Mouse (Mus musculus) heart, embryonic 16.5 days (tissue): ENCODE data around the gene Zmat1. TPM values are rescaled to one million over a fixed set of nuclear protein-coding genes. Genes with fewer than 3 reads are reported as not detected.
"Not testable (repeated sequence)": the region's sequence is repeated elsewhere in the genome, so short reads cannot be mapped to it uniquely, and the experiment has no call there.

Experiments used
- ATAC-seq: fragments of 200-750 bp; cut with Nextera tagmentation; replicated peaks from 2 replicates; pipeline ENCODE4 v1.8.0; 2017; ENCODE audit warnings: moderate number of reproducible peaks; ENCODE audit not compliant: insufficient read depth, low FRiP score; ENCODE audit errors: extremely low read depth
- H3K27ac ChIP-seq: fragments of 300-500 bp; sonication (generic); 2 replicates; pipeline ENCODE4 v1.5.1; 2014; ENCODE audit warnings: mild to moderate bottlenecking, low read length, control low read depth, moderate library complexity
- H3K27me3 ChIP-seq: fragments of 300-500 bp; sonication (generic); 2 replicates; pipeline ENCODE4 v1.6.1; 2014; ENCODE audit warnings: low read length, mixed read lengths; ENCODE audit not compliant: control insufficient read depth, insufficient read depth
- H3K36me3 ChIP-seq: fragments of 300-500 bp; sonication (generic); 2 replicates; pipeline ENCODE4 v1.6.1; 2014; ENCODE audit not compliant: control insufficient read depth, insufficient read depth
- H3K4me1 ChIP-seq: fragments of 300-500 bp; sonication (generic); 2 replicates; pipeline ENCODE4 v1.6.1; 2014; ENCODE audit warnings: low read length, mixed read lengths; ENCODE audit not compliant: control insufficient read depth, insufficient read depth
- H3K4me2 ChIP-seq: fragments of 300-500 bp; sonication (generic); 2 replicates; pipeline ENCODE4 v1.6.1; 2014; ENCODE audit warnings: low read depth, mild to moderate bottlenecking, control low read depth, low read length
- H3K4me3 ChIP-seq: fragments of 300-500 bp; sonication (generic); 2 replicates; pipeline ENCODE4 v1.5.1; 2014; ENCODE audit warnings: mild to moderate bottlenecking, control low read depth, low read length
- H3K9ac ChIP-seq: fragments of 300-500 bp; sonication (generic); 2 replicates; pipeline ENCODE4 v1.6.1; 2014; ENCODE audit warnings: low read length, control low read depth
- H3K9me3 ChIP-seq: fragments of 300-500 bp; sonication (generic); replicated peaks from 2 replicates; pipeline ENCODE4 v1.6.1; 2016; ENCODE audit warnings: low read length; ENCODE audit not compliant: control insufficient read depth
- WGBS: fragments of 180-500 bp; shearing (Covaris S2); extraction: QIAGEN DNeasy Blood & Tissue Kit; methylation state at CpG from one replicate; pipeline ENCODE4 v1.1.7; 2014; 5-methylcytosine and 5-hydroxymethylcytosine counted together
- polyA plus RNA-seq: library from polyadenylated mRNA; unstranded; fragments of >200 nt; fragmentation: Nextera tagmentation; extraction: Ambion mirVana; gene quantifications from 2 replicates; pipeline ENCODE4 v1.2.1, GENCODE M21; 2015

Zmat1 gene
- 8.4 and 10.5 TPM in 2 replicates for polyA plus RNA-seq

DNA sequence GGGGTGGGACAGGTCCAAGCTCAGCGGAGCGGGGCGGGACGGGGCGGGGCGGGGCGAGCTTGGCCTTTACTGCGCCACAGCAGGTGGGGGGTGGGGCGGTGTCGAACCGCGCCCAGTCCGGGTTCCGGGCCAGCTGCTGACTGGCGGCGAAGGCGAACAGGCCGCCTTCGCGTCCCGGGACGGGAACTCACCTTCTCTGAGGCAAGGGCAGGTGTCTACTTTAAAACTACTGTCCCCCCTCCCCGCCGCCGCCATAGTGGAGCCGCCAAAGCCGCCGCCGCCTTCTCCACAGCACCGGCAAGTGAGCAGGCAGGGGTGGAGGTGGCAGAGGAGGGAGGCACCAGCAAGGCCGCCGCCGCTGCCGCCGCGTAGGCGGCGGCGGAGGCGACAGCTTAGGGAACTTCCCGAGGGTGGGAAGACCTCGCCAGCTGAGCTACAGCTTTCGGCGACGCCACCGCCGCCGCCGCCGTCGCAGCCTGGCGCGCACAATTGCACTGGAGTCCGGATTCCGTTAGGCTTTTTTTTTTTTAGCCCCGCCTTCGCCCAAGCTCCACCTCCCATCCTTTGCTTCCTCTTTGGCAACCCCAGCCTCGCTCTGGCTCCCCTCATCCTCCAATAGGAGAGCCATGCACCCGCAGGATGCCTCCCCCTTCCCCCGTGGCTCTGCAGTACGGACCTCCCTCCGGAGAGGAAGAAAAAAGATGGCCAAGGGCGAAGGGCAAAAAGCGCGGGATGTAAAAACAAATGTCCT is at the start of gene Zmat1:
TSS of gene Zmat1 (minus strand) at position 490 of the 751 bp plus-strand sequence.
- peak within 1 kb of the TSS; percentile 66 for H3K4me2 ChIP-seq
- 10% methylated on average over 50 of the region's 65 CpGs for WGBS
- H3K9ac ChIP-seq, result peak within 1 kb of the TSS; percentile 92
- peak; percentile 99 for ATAC-seq
- no peaks in the 10 kb centered on the region for H3K36me3 ChIP-seq
- H3K27me3 ChIP-seq, result no peaks in the 10 kb centered on the region
- peak within 1 kb of the TSS; percentile 96 for H3K27ac ChIP-seq
- H3K9me3 ChIP-seq, result no peaks in the 10 kb centered on the region
- peak within 1 kb of the TSS; percentile 70 for H3K4me3 ChIP-seq
- no peaks in the 10 kb centered on the region for H3K4me1 ChIP-seq

DNA sequence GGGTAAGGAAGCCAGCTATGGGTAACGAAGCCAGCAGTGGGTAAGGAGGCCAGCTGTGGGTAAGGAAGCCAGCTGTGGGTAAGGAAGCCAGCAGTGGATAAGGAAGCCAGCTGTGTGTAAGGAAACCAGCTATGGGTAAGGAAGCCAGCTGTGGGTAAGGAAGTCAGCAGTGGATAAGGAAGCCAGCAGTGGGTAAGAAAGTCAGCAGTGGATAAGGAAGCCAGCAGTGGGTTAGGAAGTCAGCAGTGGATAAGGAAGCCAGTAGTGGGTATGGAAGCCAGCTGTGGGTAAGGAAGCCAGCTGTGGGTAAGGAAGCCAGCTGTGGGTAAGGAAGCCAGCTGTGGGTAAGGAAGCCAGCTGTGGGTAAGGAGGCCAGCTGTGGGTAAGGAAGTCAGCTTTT is 44.9 kb upstream of the Zmat1 start:
- H3K4me3 ChIP-seq, H3K4me2 ChIP-seq, H3K27ac ChIP-seq, ATAC-seq, H3K4me1 ChIP-seq, H3K27me3 ChIP-seq, H3K9me3 ChIP-seq, H3K9ac ChIP-seq, H3K36me3 ChIP-seq: not testable (repeated sequence)
- 69% methylated on average over 1 of the region's 1 CpGs for WGBS

DNA sequence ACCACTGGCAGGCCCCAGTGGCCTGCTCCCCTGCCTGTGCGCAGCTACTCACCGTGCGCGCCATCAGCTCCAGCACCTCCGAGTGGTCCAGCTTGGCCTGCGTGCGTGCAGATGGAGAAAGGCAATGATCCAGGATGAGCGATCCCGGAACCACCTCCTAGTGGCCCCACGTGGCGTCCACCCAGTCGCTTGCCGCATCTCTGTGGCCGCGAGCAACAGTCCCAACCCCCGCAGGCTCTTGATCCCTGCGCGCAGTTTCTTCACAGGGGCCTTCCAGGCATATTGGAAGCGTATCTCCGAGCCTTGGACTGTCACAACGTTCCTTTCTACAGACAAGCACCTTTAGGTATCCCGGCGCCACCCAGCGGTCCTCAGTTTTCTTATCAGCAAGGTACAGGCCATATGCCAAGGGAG is 27.0 kb upstream of the Zmat1 start:
- ATAC-seq, result no peak
- no peaks in the 10 kb centered on the region for H3K9me3 ChIP-seq
- peak overlapping the region; percentile 6 for H3K4me3 ChIP-seq
- no peak overlapping the region for H3K27ac ChIP-seq
- H3K4me2 ChIP-seq, result peak overlapping the region; percentile 56
- H3K36me3 ChIP-seq, result no peaks in the 10 kb centered on the region
- no peaks in the 10 kb centered on the region for H3K4me1 ChIP-seq
- 14% methylated on average over 24 of the region's 24 CpGs for WGBS
- H3K9ac ChIP-seq, result no peak overlapping the region
- no peaks in the 10 kb centered on the region for H3K27me3 ChIP-seq

DNA sequence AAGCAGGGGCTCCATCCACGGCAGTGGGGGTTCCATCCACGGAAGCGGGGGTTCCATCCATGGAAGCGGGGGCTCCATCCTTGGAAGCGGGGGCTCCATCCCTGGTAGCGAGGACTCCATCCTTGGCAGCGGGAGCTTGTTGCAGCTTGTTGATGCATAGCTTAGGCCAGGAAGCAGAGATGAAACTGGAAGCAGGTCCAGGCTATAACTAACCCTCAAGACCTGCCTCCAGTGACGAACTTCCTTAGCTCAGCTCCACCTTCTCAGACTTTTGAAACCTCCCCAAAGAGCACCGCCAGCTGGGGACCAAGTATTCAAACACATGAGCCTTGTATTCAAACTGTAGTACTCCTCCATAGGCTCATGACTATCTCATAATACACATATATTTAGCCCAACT is 16.1 kb upstream of the Zmat1 start:
- ATAC-seq, result no peak

DNA sequence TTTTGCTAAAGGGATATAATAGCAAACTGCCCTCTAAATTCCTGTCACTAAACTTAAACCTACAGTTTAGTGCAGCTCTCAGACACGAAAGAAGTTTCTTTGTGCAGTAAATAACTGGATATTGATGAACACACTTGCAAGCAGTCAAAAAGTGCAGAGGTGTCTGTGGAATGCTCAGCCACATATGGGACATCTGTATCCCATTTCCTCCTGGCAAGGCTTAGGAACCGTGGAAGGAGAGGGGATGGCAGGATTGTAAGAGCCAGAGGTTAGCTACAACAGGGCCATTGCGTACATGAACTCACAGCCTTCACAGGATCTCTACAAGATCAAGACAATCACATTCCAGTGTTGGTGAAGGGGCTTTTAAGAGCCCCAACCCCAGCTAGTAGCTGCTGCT is 2.4 kb upstream of the Zmat1 start:
- Histone ChIP-seq H3K27ac (no peak overlapping the region), H3K9ac (no peak overlapping the region), H3K36me3 (no peaks in the 10 kb centered on the region), H3K4me2 (no peak overlapping the region), H3K4me1 (no peaks in the 10 kb centered on the region), H3K9me3 (no peaks in the 10 kb centered on the region), H3K27me3 (no peaks in the 10 kb centered on the region), H3K4me3 (no peak overlapping the region)
- 46% methylated on average over 3 of the region's 3 CpGs for WGBS
- ATAC-seq, result no peak

More for the DNA sequence above, 16.1 kb upstream of the Zmat1 start:
- 75% methylated on average over 9 of the region's 9 CpGs for WGBS
- no peaks in the 10 kb centered on the region for H3K9me3 ChIP-seq
- H3K4me3 ChIP-seq, result no peak overlapping the region
- H3K36me3 ChIP-seq, result no peaks in the 10 kb centered on the region
- H3K27me3 ChIP-seq, result no peaks in the 10 kb centered on the region
- H3K4me1 ChIP-seq, result no peaks in the 10 kb centered on the region
- no peak overlapping the region for H3K27ac ChIP-seq
- no peak overlapping the region for H3K4me2 ChIP-seq
- no peak overlapping the region for H3K9ac ChIP-seq

DNA sequence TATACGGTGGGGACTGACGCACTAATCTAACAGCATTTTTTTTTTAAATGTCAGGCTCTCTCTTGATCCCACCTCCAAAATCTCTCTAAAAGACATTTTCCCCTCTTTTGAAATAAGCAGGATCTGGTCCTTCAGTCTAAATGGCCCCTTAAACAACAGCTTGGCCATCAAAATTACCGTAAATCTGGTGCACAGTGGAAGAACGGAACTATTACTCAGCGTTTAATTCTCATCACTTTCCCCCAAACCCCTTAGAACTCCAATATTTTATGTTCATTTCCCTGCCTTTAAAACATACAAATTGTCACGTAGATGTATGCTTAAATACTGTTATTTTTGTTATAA is 434 bp upstream of the Zmat1 start:
- no peaks in the 10 kb centered on the region for H3K27me3 ChIP-seq
- peak overlapping the region; percentile 60 for H3K4me2 ChIP-seq
- H3K9ac ChIP-seq, result no peak overlapping the region; the same call in 1 of the 2 replicates
- WGBS, result 26% methylated on average over 6 of the region's 6 CpGs
- H3K4me3 ChIP-seq, result peak overlapping the region; percentile 43
- H3K27ac ChIP-seq, result peak overlapping the region; percentile 76
- ATAC-seq, result no peak
- no peaks in the 10 kb centered on the region for H3K36me3 ChIP-seq
- H3K9me3 ChIP-seq, result no peaks in the 10 kb centered on the region
- no peaks in the 10 kb centered on the region for H3K4me1 ChIP-seq

DNA sequence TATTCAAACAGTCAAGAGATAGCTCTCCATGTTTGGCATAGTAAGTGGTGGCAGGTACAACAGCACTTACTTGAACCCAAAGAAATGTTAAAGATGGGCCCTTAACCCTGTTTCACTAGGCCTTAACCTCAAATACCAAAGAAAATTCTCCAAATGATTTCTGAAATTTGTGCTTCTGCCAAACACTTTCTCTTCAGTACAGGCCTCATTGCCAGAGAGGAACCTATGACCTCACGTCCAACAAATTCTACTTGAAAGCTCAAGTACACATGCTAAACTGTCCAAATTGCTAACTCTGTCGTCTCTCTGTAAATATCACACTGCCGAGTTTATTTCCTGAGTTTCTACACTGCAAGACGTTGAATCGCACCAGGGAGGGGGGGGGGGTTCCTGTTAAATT is 988 bp downstream of the Zmat1 start:
- Histone ChIP-seq H3K4me2 (peak overlapping the region; percentile 66), H3K27ac (peak overlapping the region; percentile 96), H3K36me3 (no peaks in the 10 kb centered on the region), H3K9ac (peak overlapping the region; percentile 58), H3K27me3 (no peaks in the 10 kb centered on the region), H3K4me3 (peak overlapping the region; percentile 70), H3K4me1 (no peaks in the 10 kb centered on the region), H3K9me3 (no peaks in the 10 kb centered on the region)
- WGBS, result 23% methylated on average over 5 of the region's 5 CpGs
- ATAC-seq, result no peak

DNA sequence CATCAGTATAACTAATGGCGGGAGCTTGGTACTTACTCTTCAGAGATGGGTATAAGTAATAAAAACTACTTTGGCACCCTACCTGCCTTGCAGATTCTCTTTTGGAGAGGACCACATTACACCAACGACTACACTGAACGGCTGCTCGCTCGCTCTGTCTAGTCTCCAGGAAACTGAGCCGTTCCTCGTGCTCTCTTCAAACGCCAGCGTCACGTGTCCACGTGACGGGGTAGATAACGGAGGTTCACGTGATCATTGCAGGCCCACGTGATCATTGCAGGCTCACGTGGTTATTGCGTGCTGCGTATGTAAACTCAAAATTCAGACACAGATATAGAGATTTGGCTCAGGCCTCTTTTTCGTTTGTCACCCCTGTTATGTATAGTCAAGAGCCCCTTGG is 44.5 kb downstream of the Zmat1 start, which contains the start of gene Nxf2:
TSS of gene Nxf2 (minus strand) at position 209 of the 400 bp plus-strand sequence.
- Histone ChIP-seq H3K27me3 (no peaks in the 10 kb centered on the region; the same call in 1 of the 2 replicates), H3K4me3 (peak within 1 kb of the TSS; percentile 43), H3K9ac (no peak within 1 kb of the TSS), H3K27ac (no peak within 1 kb of the TSS), H3K9me3 (no peaks in the 10 kb centered on the region), H3K4me2 (peak within 1 kb of the TSS; percentile 60), H3K4me1 (no peaks in the 10 kb centered on the region), H3K36me3 (no peaks in the 10 kb centered on the region)
- no peak for ATAC-seq
- WGBS, result 90% methylated on average over 19 of the region's 19 CpGs

DNA sequence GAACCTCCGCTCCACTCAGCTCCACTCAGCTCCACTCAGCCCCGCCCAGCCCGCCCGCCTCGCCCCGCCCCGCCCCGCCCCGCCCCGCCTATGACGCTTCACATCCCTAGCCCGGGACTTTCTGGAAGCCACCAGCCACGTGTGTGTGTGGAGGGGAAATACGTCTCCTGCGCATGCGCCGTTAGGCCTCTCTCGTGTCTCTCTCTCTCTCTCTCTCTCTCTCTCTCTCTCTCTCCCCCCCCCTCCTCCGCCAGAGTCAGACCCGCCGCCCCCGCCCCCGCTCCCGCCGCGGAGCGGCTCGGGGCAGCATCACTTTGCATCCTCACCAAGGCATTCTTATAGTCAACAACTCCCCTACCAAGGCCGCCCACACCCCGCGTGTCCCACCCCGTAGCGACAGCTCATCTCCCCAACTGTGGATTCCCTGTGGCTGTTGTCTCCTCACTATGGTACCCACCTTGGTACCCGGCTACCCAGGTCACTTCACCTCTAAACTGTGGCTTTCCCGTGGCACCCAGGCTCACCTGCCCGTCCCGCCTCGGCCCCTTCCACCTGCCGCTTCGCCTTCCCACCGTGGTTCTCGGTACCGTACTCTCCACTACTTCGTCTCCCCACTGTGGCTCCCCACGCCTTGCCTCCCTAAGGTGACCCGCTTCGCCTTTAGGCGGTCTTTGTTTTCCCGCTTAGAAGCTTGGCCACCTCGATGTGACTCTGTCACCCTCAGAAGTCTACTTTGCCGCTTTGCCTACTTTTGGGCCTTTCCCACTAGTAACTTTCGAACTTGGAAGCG is 45.5 kb downstream of the Zmat1 start:
- Histone ChIP-seq H3K9ac (no peak overlapping the region), H3K27me3 (no peaks in the 10 kb centered on the region; the same call in 1 of the 2 replicates), H3K36me3 (no peaks in the 10 kb centered on the region), H3K27ac (no peak overlapping the region), H3K4me3 (peak overlapping the region; percentile 43), H3K9me3 (no peaks in the 10 kb centered on the region), H3K4me2 (peak overlapping the region; percentile 60), H3K4me1 (no peaks in the 10 kb centered on the region)
- WGBS, result 48% methylated on average over 37 of the region's 53 CpGs
- ATAC-seq, result peak; percentile 86
